Mouse (Mus musculus) B cell, adult 2 months (primary cell): ENCODE data around the gene Dusp5.
A peak's percentile ranks its signal among the peaks of the same experiment; 100 is the strongest.
"Not testable (repeated sequence)": the region's sequence is repeated elsewhere in the genome, so short reads cannot be mapped to it uniquely, and the experiment has no call there.

Experiments
- DNase-seq, 2 experiments: peaks; one replicate each; pipeline ENCODE4 v3.0.0; 2022

Gene Dusp5

DNA sequence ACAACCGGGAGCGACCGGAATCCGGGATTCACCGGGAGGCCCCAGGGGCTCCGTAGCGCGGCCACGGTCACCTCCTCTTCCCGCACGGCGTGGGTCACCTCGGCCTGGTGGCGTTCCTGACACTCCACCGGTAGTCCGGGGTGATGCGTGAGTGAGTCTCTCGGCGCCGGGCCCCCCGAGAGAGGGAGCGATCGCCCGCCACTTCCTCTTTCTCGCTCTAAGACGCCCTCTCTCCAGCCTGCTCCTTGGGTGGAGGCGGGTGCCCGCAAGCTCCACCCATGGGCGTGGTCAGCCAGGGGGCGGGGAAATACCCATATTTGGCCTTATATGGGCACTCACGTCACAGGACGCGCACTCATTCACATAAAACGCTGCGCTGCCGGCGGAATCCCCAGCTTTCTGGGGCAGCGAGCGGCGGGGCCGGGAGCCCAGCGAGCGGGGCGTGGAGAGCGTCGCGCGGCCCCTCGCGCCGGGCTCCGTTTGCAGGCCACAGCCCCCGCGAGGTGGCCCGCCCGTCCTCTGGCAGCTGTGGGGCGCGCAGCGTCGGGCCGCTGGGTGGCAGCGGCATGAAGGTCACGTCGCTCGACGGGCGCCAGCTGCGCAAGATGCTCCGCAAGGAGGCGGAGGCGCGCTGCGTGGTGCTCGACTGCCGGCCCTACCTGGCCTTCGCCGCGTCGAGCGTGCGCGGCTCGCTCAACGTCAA lies at the start of gene Dusp5:
Gene Dusp5, plus strand, starts transcription at position 358 of the 703 bp plus-strand sequence.
- DNase-seq: peak; percentile 100

- DNase-seq: peak; percentile 58 to 63
Measured at GRCm38 (mm10) chr19:53479590-53479989, 49.3 kb upstream of the Dusp5 start.

DNA sequence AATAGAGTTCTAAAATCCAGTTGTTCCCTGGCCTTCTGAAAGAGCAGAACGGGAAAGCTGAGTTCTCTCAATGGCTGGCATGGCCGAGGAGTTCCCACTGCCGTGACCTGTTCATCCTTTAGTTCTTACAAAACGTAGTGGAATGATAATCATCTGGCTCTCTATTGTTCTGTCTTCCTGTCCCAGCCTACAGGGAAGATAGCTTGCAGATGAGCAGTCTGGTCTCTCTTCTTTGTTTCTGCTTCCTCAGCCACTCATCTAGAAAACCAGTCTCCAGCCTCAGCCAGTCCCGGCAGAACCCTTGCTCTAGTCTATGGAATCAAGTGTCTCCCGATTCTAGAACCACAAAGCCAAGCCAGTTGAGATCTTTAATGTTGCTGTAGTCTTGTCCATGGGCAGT lies 46.8 kb upstream of the Dusp5 start:
- no peak for DNase-seq

GRCm38 (mm10) chr19:53482527-53482926 lies 46.4 kb upstream of the Dusp5 start:
- no peak for DNase-seq

- DNase-seq: no peak
Measured at GRCm38 (mm10) chr19:53483984-53484383, 44.9 kb upstream of the Dusp5 start.

- DNase-seq: no peak
Measured at GRCm38 (mm10) chr19:53484918-53485317, 44.0 kb upstream of the Dusp5 start.

DNA sequence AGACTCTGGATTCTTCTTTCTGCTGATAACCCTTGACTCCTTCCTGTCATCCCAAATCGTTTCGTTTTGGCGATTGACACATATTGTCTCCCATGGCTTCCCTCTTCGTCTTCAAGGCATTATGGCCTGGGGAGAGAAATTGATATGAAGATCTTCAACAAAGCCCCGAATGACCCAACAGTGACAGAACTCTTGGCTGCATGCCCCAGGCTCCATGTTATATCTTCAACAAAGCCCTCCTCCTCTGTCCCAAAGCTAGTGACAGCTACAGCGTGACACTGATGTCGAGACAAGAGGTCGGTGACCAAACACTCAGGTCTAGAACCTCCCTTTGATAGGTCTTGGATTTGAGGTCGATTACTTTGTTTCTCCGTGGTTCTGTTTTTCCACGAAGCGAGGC lies 39.7 kb upstream of the Dusp5 start:
- no peak for DNase-seq

- no peak for DNase-seq
Measured at GRCm38 (mm10) chr19:53489910-53490309, 39.0 kb upstream of the Dusp5 start.

GRCm38 (mm10) chr19:53490898-53491297 lies 38.0 kb upstream of the Dusp5 start:
- DNase-seq: no peak

DNA sequence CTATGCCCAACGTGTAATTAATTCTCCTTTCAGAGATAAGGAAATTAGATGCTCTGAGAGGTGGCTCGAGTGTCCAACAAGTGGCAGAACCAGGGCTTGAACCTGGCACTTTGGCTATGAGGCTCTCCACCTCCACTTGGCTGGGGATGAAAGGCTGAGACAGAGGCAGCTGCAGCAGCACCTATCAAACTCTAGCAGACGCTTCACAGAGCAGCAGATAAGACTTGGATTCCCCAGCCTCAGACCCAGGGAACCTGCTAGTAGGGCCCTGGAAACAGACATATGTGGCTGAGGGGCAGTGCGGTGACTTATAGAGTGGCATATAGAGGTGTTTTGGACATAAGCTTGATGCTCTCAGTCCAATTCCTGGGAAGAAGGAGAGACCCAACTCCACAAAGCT lies 36.4 kb upstream of the Dusp5 start:
- DNase-seq: no peak

DNA sequence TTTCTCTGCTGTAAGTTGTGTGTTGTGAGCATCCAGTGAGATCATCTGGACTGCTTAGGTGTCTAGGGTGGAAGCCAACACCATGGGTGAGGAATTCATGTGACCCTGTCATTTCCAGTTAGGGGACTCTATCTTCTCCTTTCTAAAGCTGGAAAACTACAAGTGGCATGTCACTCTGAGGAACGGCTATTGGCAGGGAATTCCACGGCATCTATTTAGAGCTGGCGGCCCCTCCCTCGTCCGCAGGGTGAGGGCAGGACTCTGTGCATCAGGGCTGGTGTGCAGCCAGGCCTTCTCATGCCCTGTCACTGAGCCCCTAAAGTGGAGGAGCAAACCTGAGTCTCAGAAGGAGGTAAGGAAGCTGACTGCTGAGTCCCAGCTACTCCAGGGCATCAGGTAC lies 35.0 kb upstream of the Dusp5 start:
- no peak for DNase-seq

DNA sequence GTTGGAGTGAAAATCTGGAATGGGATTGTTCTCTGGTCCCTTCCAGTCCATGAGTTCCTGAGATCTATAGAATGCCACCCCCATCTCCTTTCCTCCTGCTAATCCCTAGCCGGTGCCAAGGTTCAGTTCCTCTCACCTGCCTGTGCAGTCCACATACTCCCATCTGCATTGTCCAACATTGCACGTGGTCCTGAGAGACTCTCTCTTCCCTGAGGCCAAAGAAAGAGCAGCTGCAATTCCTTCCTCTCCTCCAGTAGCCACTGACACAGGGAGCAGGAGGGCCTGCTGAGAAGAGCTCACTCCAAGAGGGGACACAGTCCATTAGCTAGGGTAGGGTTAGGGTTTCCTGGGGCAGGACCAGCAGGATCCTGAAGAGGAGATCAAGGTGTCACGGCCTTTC lies 31.0 kb upstream of the Dusp5 start:
- DNase-seq: no peak

DNA sequence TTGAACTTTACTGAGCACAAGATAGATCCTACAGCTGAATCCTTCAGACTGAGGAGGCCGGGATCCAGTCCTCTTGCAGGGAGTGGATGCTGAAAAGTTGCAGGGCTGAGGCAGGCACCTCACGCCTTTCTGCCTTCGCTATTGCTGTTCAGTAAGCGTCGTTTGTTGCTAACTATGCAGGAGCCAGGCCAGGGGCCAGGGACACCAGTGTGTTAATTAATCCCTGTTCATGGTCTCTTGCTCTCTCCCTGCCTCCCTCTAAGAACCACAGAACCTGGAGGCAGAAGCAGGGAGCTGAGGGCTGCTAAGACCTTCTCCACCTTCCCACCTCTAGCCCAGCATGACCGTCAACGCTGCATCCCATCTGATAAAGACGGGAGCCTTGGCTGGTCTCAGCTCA lies 29.9 kb upstream of the Dusp5 start:
- no peak for DNase-seq

GRCm38 (mm10) chr19:53499451-53499940 lies 29.4 kb upstream of the Dusp5 start:
- no peak for DNase-seq

DNA sequence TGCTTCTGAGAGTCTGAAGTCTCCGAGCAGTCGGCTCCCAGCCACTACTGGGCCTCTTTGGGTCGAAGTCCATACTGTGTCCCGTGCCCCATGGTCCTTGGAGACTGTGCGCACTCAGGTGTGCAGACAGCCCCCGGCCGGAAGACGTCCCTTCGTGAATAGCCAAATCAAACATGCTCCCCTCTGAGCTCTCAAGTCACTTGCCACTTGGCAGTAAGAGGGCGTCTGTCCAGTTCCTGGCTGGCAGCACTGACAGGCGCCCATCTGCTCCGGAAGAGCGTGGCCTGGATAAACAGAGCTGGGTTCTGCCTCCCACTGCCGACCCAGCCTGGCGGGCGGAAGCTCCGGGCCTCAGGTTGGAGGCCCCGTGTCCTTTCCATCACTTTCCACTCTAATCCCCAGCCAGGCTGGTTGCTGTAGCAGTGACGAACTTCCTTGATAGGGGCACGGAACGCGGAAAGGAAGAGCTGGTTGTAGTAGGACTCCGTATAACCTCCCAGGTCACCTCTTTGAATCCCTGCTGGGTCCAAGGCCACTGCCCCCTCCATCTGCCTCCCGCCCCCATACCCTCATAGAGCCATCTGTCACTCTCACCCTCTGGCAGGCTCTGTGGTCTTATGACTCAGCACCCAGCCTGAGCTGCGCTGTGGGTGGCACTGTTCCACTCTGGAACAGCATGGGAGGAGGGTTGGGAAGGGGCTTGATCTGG lies 28.5 kb upstream of the Dusp5 start:
- no peak for DNase-seq

GRCm38 (mm10) chr19:53501239-53501638 lies 27.7 kb upstream of the Dusp5 start:
- DNase-seq: not testable (repeated sequence)

GRCm38 (mm10) chr19:53501765-53502164 lies 27.1 kb upstream of the Dusp5 start:
- DNase-seq: no peak

- DNase-seq: peak; percentile 54
Measured at GRCm38 (mm10) chr19:53502891-53503371, 26.0 kb upstream of the Dusp5 start.

DNA sequence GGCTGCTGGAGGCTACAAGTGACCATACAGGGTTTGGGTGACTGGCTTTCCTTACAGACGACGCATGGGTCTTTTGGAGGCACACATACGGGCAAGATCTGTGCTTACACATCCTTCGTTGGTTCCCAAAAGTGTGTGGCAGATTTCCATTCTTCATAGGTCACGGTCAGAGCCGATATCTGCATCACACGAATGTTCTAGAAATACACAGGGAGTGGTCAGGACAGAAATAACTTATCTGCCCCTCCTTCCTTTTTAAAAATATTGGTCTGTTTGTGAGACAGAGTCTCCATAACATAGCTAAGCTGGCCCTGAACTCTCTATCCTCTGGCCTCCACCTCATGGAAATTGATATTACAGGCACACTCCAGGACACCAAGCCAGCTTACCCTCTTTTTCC lies 24.7 kb upstream of the Dusp5 start:
- no peak for DNase-seq

DNA sequence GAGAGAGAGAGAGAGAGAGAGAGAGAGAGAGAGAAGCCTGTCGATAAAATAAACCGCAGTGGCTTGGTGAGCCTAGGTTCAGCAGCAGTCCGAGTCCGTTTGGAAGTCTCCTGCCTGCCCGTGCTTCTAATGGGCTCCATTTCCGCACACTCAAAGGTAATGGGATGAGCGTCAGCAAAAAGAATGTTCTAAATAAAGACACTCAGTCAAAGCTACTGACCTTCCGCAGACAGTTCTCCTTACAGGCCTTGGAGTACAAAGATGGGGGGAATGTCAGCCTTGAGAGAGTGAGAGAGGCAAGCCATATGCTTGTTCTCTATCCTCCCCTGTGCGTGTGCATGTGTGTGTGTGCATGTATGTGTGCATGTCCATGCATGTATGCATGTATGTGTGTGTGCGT lies 23.2 kb upstream of the Dusp5 start:
- no peak for DNase-seq

DNA sequence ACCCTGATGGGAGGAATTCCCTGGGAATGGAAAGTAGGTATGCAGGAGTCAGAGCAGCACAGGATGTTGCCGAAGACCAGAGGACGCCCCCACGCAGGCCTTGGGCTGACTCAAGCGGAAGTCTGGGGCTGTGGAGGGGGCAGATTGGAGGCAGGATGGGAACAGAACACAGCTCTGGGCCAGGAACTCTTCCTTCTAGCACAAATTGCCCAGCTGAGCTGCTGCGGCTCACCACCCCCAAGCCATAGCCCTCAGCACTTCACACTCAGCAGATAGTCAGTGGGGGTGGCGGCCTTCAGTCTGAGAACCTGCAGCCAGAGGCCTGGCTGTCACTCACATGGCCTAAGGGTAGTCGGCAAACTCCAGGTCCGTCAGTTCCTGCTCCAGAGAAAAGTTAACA lies 21.4 kb upstream of the Dusp5 start:
- no peak for DNase-seq

DNA sequence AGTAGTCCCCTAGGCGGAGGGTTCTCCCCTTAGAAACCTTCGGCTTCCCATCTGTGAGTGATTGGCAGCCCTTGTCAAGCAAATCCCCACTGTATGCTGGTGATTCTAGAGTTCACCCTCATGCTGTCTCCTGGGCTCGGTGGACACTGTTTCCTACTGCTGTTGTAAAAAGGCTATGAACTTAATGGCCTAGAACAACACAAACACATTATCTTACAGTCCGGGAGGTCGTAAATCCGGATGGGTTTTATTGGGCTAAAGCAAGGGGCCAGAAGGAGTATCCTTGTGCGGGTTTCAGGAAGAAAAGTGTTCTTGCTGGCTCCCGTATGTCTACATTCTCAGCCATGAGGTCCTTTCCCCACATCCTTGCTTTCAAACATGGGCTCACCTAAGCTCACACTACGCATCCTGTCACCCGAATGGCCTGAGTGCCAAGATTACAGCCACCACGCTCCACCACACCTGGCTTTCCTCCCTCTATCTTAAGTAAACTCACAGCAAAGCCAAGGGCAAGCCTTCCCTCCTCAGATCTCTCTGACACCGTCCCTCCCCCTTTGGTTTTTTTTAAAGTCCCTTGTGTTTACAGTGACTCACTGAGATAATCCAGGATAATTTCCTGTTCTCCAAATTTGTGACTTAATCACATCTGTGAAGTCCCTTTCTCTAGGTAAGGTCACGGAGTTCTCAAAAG lies 17.5 kb upstream of the Dusp5 start:
- no peak for DNase-seq

DNA sequence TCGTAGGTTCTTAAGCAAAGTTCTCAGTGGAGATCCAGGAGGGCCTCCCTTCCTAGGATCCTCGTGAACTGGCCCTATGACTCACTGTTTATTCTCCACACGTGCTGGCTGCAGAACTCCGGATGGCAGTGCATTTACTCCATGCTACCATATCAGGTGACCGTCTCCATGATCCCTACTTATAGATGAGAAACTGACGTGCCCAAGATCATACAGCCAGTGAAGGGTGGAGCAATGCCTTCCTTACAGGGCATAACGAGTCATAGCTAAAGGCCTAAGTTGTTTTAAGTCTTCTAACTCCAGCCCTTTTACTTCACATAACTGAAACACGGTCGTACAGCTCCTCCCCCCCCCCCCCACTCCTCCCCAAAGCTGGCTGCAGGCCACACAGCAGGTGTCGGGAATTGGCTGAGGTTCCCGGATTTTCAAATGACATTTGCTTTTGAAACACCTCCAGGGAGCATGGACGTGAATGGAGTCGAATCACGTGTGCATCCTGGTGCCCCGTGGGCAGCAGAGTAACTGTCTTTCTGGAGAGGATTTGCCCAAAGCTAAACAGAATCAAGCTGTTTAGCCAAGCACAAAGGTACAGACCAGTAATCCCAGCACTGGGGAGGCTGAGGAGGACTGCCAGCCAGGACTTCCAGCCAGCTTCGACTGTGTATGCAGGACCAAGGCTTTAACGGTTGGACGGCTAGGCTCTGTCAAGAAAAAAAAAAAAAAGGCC lies 11.4 kb upstream of the Dusp5 start:
- DNase-seq: no peak
